Mouse (Mus musculus) G1E (cell line): Measurements from ENCODE around the gene Cryba4. TPM values are rescaled to one million over a fixed set of nuclear protein-coding genes. Genes with fewer than 3 reads are reported as not detected.

Experiments used
- ATAC-seq: 2 replicates; pipeline ENCODE4 v1.8.0; 2016; ENCODE audit warnings: mild to moderate bottlenecking; ENCODE audit not compliant: insufficient number of reproducible peaks, poor library complexity, low FRiP score, severe bottlenecking; ENCODE audit errors: extremely low read depth
- DNase-seq: peaks from one replicate; pipeline ENCODE4 v3.0.0; 2012; ENCODE audit warnings: low spot score
- H3K27me3 ChIP-seq: 2 replicates; pipeline ENCODE4 v1.6.1; 2012; ENCODE audit warnings: mild to moderate bottlenecking, low read length, inconsistent platforms; ENCODE audit not compliant: insufficient read depth
- H3K36me3 ChIP-seq: replicated peaks from 2 replicates; pipeline ENCODE3; 2012; ENCODE audit warnings: mild to moderate bottlenecking, inconsistent platforms
- H3K4me1 ChIP-seq: 2 replicates; pipeline ENCODE4 v1.6.1; 2012; ENCODE audit warnings: low read depth, low read length, inconsistent platforms, mixed read lengths; ENCODE audit not compliant: insufficient read depth
- H3K4me3 ChIP-seq: 2 replicates; pipeline ENCODE4 v1.5.1; 2012; ENCODE audit warnings: low read depth, mild to moderate bottlenecking, inconsistent platforms, low read length, moderate library complexity, mixed read lengths
- H3K9me3 ChIP-seq: replicated peaks from 2 replicates; pipeline ENCODE4 v1.6.1; 2012; ENCODE audit warnings: inconsistent platforms
- CTCF ChIP-seq: IDR thresholded peaks from 2 replicates; pipeline ENCODE4 v1.5.1; 2012; ENCODE audit warnings: low read depth, low read length, inconsistent platforms, mixed read lengths
- GATA1 ChIP-seq: IDR thresholded peaks from 2 replicates; pipeline ENCODE4 v1.6.1; 2012; ENCODE audit warnings: borderline replicate concordance, low read length, inconsistent platforms, mixed read lengths
- GATA2 ChIP-seq: IDR thresholded peaks from 2 replicates; pipeline ENCODE4 v1.6.1; 2012; ENCODE audit warnings: low read depth, low read length, inconsistent platforms, borderline replicate concordance
- POLR2AphosphoS5 ChIP-seq: IDR thresholded peaks from 2 replicates; pipeline ENCODE4 v1.6.1; 2012; ENCODE audit warnings: low read depth, low read length, inconsistent platforms; ENCODE audit not compliant: insufficient replicate concordance
- TAL1 ChIP-seq: conservative IDR thresholded peaks from 2 replicates; pipeline ENCODE4 v1.6.1; 2012; ENCODE audit warnings: low read depth, low read length, inconsistent platforms, mixed read lengths
- polyA plus RNA-seq: library from polyadenylated mRNA; stranded (reverse); fragments of >175 nt; gene quantifications from 2 replicates; pipeline ENCODE4 v1.2.3, GENCODE M21; 2012
- total RNA-seq, 2 experiments: library from RNA; stranded (forward) in 1 of 2; stranded (reverse) in 1 of 2; fragments of 200-1000 nt in 1 of 2; fragments of >200 nt in 1 of 2; fragmentation: Nextera tagmentation in 1 of 2; gene quantifications; 2 replicates each; pipeline ENCODE4 v1.2.3; 2014 to 2017

Cryba4 gene
- total and polyA plus RNA-seq, 3 experiments: 0.43 to 0.98 TPM; not detected in 1

- ATAC-seq: no peak
- no peaks in the 10 kb centered on the region for H3K4me1 ChIP-seq
- H3K4me3 ChIP-seq: no peak overlapping the region
- peaks cover 8% of the 10 kb centered on the region for H3K9me3 ChIP-seq
- H3K36me3 ChIP-seq: no peaks in the 10 kb centered on the region
- H3K27me3 ChIP-seq: no peaks in the 10 kb centered on the region
- DNase-seq: no peak
- TF ChIP-seq TAL1 (no peak), POLR2AphosphoS5 (no peak), CTCF (no peak), GATA2 (no peak), GATA1 (no peak)
Measured at GRCm38 (mm10) chr5:112206543-112207255, 45.6 kb downstream of the Cryba4 start.

GRCm38 (mm10) chr5:112199656-112200055, 52.7 kb downstream of the Cryba4 start:
- Histone ChIP-seq H3K36me3 (no peaks in the 10 kb centered on the region), H3K4me3 (no peak overlapping the region), H3K4me1 (no peaks in the 10 kb centered on the region), H3K9me3 (peaks cover 11% of the 10 kb centered on the region), H3K27me3 (no peaks in the 10 kb centered on the region)
- ATAC-seq (no peak), DNase-seq (no peak)
- TF ChIP-seq CTCF (no peak), TAL1 (no peak), POLR2AphosphoS5 (no peak), GATA2 (no peak), GATA1 (no peak)

Other genes starting within 250 kb of the Cryba4 start
- not detected in 2 replicates for gene Crybb1, start 3.3 kb upstream of the Cryba4 start, total RNA-seq (2014; fragmentation: Nextera tagmentation)
- gene Crybb1, start 3.3 kb upstream of the Cryba4 start, total RNA-seq (2017): not detected in 2 replicates
- gene Crybb1, start 3.3 kb upstream of the Cryba4 start, polyA plus RNA-seq: 0.14 TPM in 1 of 2 replicates, not detected in the other
- 43.7 and 55.7 TPM in 2 replicates for gene Tpst2, start 24.2 kb upstream of the Cryba4 start, total RNA-seq (2014; fragmentation: Nextera tagmentation)
- gene Tpst2, start 24.2 kb upstream of the Cryba4 start, total RNA-seq (2017): 32.9 and 37.3 TPM in 2 replicates
- 103 and 156 TPM in 2 replicates for gene Tpst2, start 24.2 kb upstream of the Cryba4 start, polyA plus RNA-seq
- gene Tfip11, start 73.8 kb upstream of the Cryba4 start, total RNA-seq (2014; fragmentation: Nextera tagmentation): 19.4 and 21.7 TPM in 2 replicates
- 14.9 and 19.4 TPM in 2 replicates for gene Tfip11, start 73.8 kb upstream of the Cryba4 start, total RNA-seq (2017)
- 54.1 and 58.2 TPM in 2 replicates for gene Tfip11, start 73.8 kb upstream of the Cryba4 start, polyA plus RNA-seq
- 28.0 and 49.0 TPM in 2 replicates for gene Srrd, start 90.5 kb upstream of the Cryba4 start, total RNA-seq (2014; fragmentation: Nextera tagmentation)
- 18.5 and 28.7 TPM in 2 replicates for gene Srrd, start 90.5 kb upstream of the Cryba4 start, total RNA-seq (2017)
- 21.3 and 27.5 TPM in 2 replicates for gene Srrd, start 90.5 kb upstream of the Cryba4 start, polyA plus RNA-seq
- gene Hps4, start 90.6 kb upstream of the Cryba4 start, total RNA-seq (2014; fragmentation: Nextera tagmentation): 31.7 and 33.8 TPM in 2 replicates
- gene Hps4, start 90.6 kb upstream of the Cryba4 start, total RNA-seq (2017): 16.7 and 21.5 TPM in 2 replicates
- 40.7 and 47.7 TPM in 2 replicates for gene Hps4, start 90.6 kb upstream of the Cryba4 start, polyA plus RNA-seq
- not detected in 2 replicates for gene Gm6583, start 103.5 kb upstream of the Cryba4 start, total RNA-seq (2014; fragmentation: Nextera tagmentation)
- not detected in 2 replicates for gene Gm6583, start 103.5 kb upstream of the Cryba4 start, total RNA-seq (2017)
- gene Gm6583, start 103.5 kb upstream of the Cryba4 start, polyA plus RNA-seq: not detected in 2 replicates
- not detected in 2 replicates for gene Asphd2, start 142.3 kb upstream of the Cryba4 start, total RNA-seq (2014; fragmentation: Nextera tagmentation)
- gene Asphd2, start 142.3 kb upstream of the Cryba4 start, total RNA-seq (2017): 0.12 and 0.16 TPM in 2 replicates
- not detected in 2 replicates for gene Asphd2, start 142.3 kb upstream of the Cryba4 start, polyA plus RNA-seq
- not detected in 2 replicates for gene Gm6588, start 196.9 kb upstream of the Cryba4 start, total RNA-seq (2014; fragmentation: Nextera tagmentation)
- gene Gm6588, start 196.9 kb upstream of the Cryba4 start, total RNA-seq (2017): 0.16 TPM in 1 of 2 replicates, not detected in the other
- gene Gm6588, start 196.9 kb upstream of the Cryba4 start, polyA plus RNA-seq: not detected in 2 replicates